Mouse (Mus musculus): ENCODE data around the gene Hhatl. TPM values are rescaled to one million over a fixed set of nuclear protein-coding genes. Genes with fewer than 3 reads are reported as not detected.

Gene Hhatl
- polyA plus RNA-seq (2012; ENCODE audit: low replicate concordance) = not detected in 2 replicates

GRCm38 (mm10) chr9:121791757-121792521, at the start of gene Hhatl:
Gene Hhatl (minus strand): TSS chr9:121792507.

GRCm38 (mm10) chr9:121838829-121839621, 46.7 kb upstream of the Hhatl start, which contains the start of gene Ccdc13:
Gene Ccdc13 (minus strand): TSS chr9:121839461.

GRCm38 (mm10) chr9:121777484-121778065, 14.7 kb downstream of the Hhatl start, which contains the start of gene Klhl40:
Gene Klhl40 (plus strand): TSS chr9:121777607.

GRCm38 (mm10) chr9:121759091-121760081, 32.9 kb downstream of the Hhatl start, which contains the start of gene Zfp651:
Gene Zfp651 (plus strand): TSS chr9:121759330.

Other genes starting within 250 kb of the Hhatl start
- not detected in 2 replicates for gene Lyzl4, start 150.4 kb downstream of the Hhatl start, polyA plus RNA-seq (2012; ENCODE audit: low replicate concordance)
- 16.1 and 29.3 TPM in 2 replicates for gene Vipr1, start 149.8 kb downstream of the Hhatl start, polyA plus RNA-seq (2012; ENCODE audit: low replicate concordance)
- gene Sec22c, start 87.0 kb downstream of the Hhatl start, polyA plus RNA-seq (2012; ENCODE audit: low replicate concordance) = 11.5 and 19.4 TPM in 2 replicates
- gene Ss18l2, start 82.2 kb downstream of the Hhatl start, polyA plus RNA-seq (2012; ENCODE audit: low replicate concordance) = 8.2 and 9.0 TPM in 2 replicates
- 46.0 and 57.6 TPM in 2 replicates for gene Nktr, start 73.3 kb downstream of the Hhatl start, polyA plus RNA-seq (2012; ENCODE audit: low replicate concordance)
- gene Zfp651, start 33.2 kb downstream of the Hhatl start, polyA plus RNA-seq (2012; ENCODE audit: low replicate concordance) = 0.47 and 2.0 TPM in 2 replicates
- gene Klhl40, start 14.9 kb downstream of the Hhatl start, polyA plus RNA-seq (2012; ENCODE audit: low replicate concordance) = not detected in 2 replicates
- not detected in 2 replicates for gene Ccdc13, start 47.0 kb upstream of the Hhatl start, polyA plus RNA-seq (2012; ENCODE audit: low replicate concordance)
- 10.0 and 11.7 TPM in 2 replicates for gene Higd1a, start 65.9 kb upstream of the Hhatl start, polyA plus RNA-seq (2012; ENCODE audit: low replicate concordance)
- gene Ackr2, start 105.8 kb upstream of the Hhatl start, polyA plus RNA-seq (2012; ENCODE audit: low replicate concordance) = 2.3 and 3.8 TPM in 2 replicates
- gene Cyp8b1, start 123.8 kb upstream of the Hhatl start, polyA plus RNA-seq (2012; ENCODE audit: low replicate concordance) = not detected in 2 replicates
- 0.23 and 0.31 TPM in 2 replicates for gene Fam198a, start 158.5 kb upstream of the Hhatl start, polyA plus RNA-seq (2012; ENCODE audit: low replicate concordance)
- gene Pomgnt2, start 204.6 kb upstream of the Hhatl start, polyA plus RNA-seq (2012; ENCODE audit: low replicate concordance) = 0.30 and 1.0 TPM in 2 replicates